Mouse (Mus musculus) olfactory bulb, adult 2 months (tissue): ENCODE results near the gene Rasip1. TPM values are rescaled to one million over a fixed set of nuclear protein-coding genes. Genes with fewer than 3 reads are reported as not detected.
A peak's percentile ranks its signal among the peaks of the same experiment; 100 is the strongest.

Experiments used
- H3K27ac ChIP-seq: fragments of 200-500 bp; 2 replicates; pipeline ENCODE4 v1.5.1; 2012; ENCODE audit warnings: low read depth, low read length; ENCODE audit not compliant: insufficient read depth
- H3K4me1 ChIP-seq: fragments of 200-500 bp; 2 replicates; pipeline ENCODE4 v1.6.1; 2012; ENCODE audit warnings: low read length; ENCODE audit not compliant: control insufficient read depth, insufficient read depth
- H3K4me3 ChIP-seq: fragments of 200-500 bp; 2 replicates; pipeline ENCODE4 v1.5.1; 2012; ENCODE audit warnings: mild to moderate bottlenecking, low read depth, low read length, moderate library complexity; ENCODE audit not compliant: insufficient read depth
- CTCF ChIP-seq: fragments of 200-500 bp; IDR thresholded peaks from 2 replicates; pipeline ENCODE4 v1.5.1; 2012; ENCODE audit warnings: low read depth, mild to moderate bottlenecking, low read length, moderate library complexity; ENCODE audit not compliant: insufficient read depth
- POLR2A ChIP-seq: fragments of 200-500 bp; IDR thresholded peaks from 2 replicates; pipeline ENCODE4 v1.6.1; 2012; ENCODE audit warnings: mild to moderate bottlenecking, low read depth, low read length, moderate library complexity; ENCODE audit not compliant: insufficient read depth
- WGBS: fragments of 180-500 bp; shearing (Covaris S2); methylation state at CpG from one replicate; pipeline ENCODE4 v1.1.7; 2018; 5-methylcytosine and 5-hydroxymethylcytosine counted together
- polyA plus RNA-seq: library from polyadenylated mRNA; stranded (reverse); fragments of >200 nt; gene quantifications from 2 replicates; pipeline ENCODE4 v1.2.4, GENCODE M21; 2012; ENCODE audit warnings: low replicate concordance; ENCODE audit not compliant: missing spikeins, insufficient read depth, insufficient read length

The Rasip1 gene
- not detected in 2 replicates for polyA plus RNA-seq

- Histone ChIP-seq H3K27ac (no peak within 1 kb of the TSS), H3K4me3 (peak within 1 kb of the TSS; percentile 57), H3K4me1 (peaks cover 12% of the 10 kb centered on the region)
- WGBS = 92% methylated on average over 9 of the region's 9 CpGs
- TF ChIP-seq CTCF (no peak), POLR2A (no peak)
Measured at GRCm38 (mm10) chr7:45627261-45627660, at the start of gene Rasip1. Rasip1 (plus strand) TSS chr7:45627488.

GRCm38 (mm10) chr7:45585923-45586322 is 41.4 kb upstream of the Rasip1 start:
- TF ChIP-seq CTCF = no peak
- no peak for TF ChIP-seq POLR2A
- Histone ChIP-seq H3K4me3 (no peak overlapping the region), H3K27ac (no peak overlapping the region), H3K4me1 (no peaks in the 10 kb centered on the region; the same call in 1 of the 2 replicates)
- WGBS = 92% methylated on average over 6 of the region's 6 CpGs

- 93% methylated on average over 23 of the region's 23 CpGs for WGBS
- Histone ChIP-seq H3K4me3 (no peak overlapping the region), H3K4me1 (no peaks in the 10 kb centered on the region; the same call in 1 of the 2 replicates), H3K27ac (no peak overlapping the region)
- TF ChIP-seq POLR2A (no peak), CTCF (no peak)
Measured at GRCm38 (mm10) chr7:45587631-45588592, 39.4 kb upstream of the Rasip1 start.

- peak overlapping the region; percentile 41 for H3K4me3 ChIP-seq
- 0 out of 2 replicates have a peak overlapping the region, but pooled peaks have one; percentile 6 for H3K27ac ChIP-seq
- TF ChIP-seq CTCF (peak; percentile 75; the same call in 1 of the 2 replicates), POLR2A (peak; percentile 57)
- no peaks in the 10 kb centered on the region; the same call in 1 of the 2 replicates for H3K4me1 ChIP-seq
- WGBS = 1% methylated on average over 19 of the region's 19 CpGs
Measured at GRCm38 (mm10) chr7:45589173-45589572, 38.1 kb upstream of the Rasip1 start.

- Histone ChIP-seq H3K27ac (no peak overlapping the region), H3K4me3 (no peak overlapping the region), H3K4me1 (no peaks in the 10 kb centered on the region; the same call in 1 of the 2 replicates)
- TF ChIP-seq CTCF (no peak), POLR2A (no peak)
- WGBS = 96% methylated on average over 5 of the region's 5 CpGs
Measured at GRCm38 (mm10) chr7:45589898-45590297, 37.4 kb upstream of the Rasip1 start.

GRCm38 (mm10) chr7:45590874-45591273 is 36.4 kb upstream of the Rasip1 start:
- no peak for TF ChIP-seq POLR2A
- no peak for TF ChIP-seq CTCF
- Histone ChIP-seq H3K4me3 (no peak overlapping the region), H3K4me1 (no peaks in the 10 kb centered on the region; the same call in 1 of the 2 replicates), H3K27ac (no peak overlapping the region)
- 64% methylated on average over 3 of the region's 3 CpGs for WGBS

- Histone ChIP-seq H3K4me1 (no peaks in the 10 kb centered on the region; the same call in 1 of the 2 replicates), H3K27ac (no peak overlapping the region), H3K4me3 (no peak overlapping the region)
- WGBS = 83% methylated on average over 7 of the region's 7 CpGs
- TF ChIP-seq POLR2A = no peak
- TF ChIP-seq CTCF = no peak
Measured at GRCm38 (mm10) chr7:45591880-45592279, 35.4 kb upstream of the Rasip1 start.

- H3K4me1 ChIP-seq = no peaks in the 10 kb centered on the region; the same call in 1 of the 2 replicates
- H3K27ac ChIP-seq = no peak overlapping the region
- no peak overlapping the region for H3K4me3 ChIP-seq
- TF ChIP-seq POLR2A (no peak), CTCF (peak; percentile 90)
- WGBS = 22% methylated on average over 10 of the region's 10 CpGs
Measured at GRCm38 (mm10) chr7:45593118-45593815, 34.0 kb upstream of the Rasip1 start.
